In the genomic region with DNA sequence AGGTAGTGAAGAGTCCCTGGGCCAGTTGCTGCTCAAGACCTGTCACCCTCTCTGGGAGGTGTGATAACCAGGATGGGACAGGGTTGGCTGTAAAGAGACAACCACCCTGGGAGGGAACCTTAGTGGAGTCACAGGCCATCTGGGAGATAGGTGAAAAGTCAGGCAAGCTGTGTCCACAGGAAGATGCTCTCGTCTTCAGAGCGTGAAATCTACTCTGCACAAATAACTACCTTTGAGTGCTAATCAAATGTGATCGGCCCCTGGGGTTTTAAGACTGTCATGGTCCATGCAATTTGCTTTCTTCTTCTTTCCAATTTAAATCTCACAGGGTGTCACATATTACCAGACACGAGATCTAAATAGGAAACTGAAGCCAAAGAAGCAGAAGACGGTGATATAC, we compare ENCODE assay signal across 24 mouse cellular contexts. TPM values are rescaled to one million over a fixed set of nuclear protein-coding genes. Genes with fewer than 3 reads are reported as not detected.
DNase-seq lines count a peak whose midpoint lies in the region; ATAC-seq lines count a peak whose summit lies in the region.
"Had no signal": no experiment of that assay in that cellular context is flagged by ENCODE, and none has a peak within 500 bp of the region (broad histone marks: within the 10 kb centered on the region; RNA-seq: fewer than 3 reads in every experiment).

No protein-coding gene starts in this region.

- H3K36me3 ChIP-seq in hindbrain, embryonic 14.5 days (replicated peaks; ENCODE audit: control insufficient read depth, insufficient read depth): no peaks in the 10 kb centered on the region
- no peaks in the 10 kb centered on the region for H3K36me3 ChIP-seq in hindbrain, embryonic 13.5 days
- no peaks in the 10 kb centered on the region for H3K36me3 ChIP-seq in midbrain, embryonic 11.5 days (ENCODE audit: control insufficient read depth, insufficient read depth, low read length)
- no peaks in the 10 kb centered on the region for H3K36me3 ChIP-seq in midbrain, embryonic 10.5 days
- no peaks in the 10 kb centered on the region for H3K36me3 ChIP-seq in splenic B cell, adult 2 months (ENCODE audit: control insufficient read depth, insufficient read depth, low read length, poor library complexity, severe bottlenecking)
- H3K36me3 ChIP-seq in forebrain, embryonic 12.5 days (replicated peaks): no peaks in the 10 kb centered on the region
- H3K36me3 ChIP-seq: embryonic facial prominence, embryonic 15.5 days; forebrain, embryonic 10.5 days; forebrain, embryonic 15.5 days; heart, embryonic 13.5 days; hindbrain, embryonic 15.5 days had no signal

- no peaks in the 10 kb centered on the region for H3K4me1 ChIP-seq in hindbrain, embryonic 14.5 days (replicated peaks; ENCODE audit: control insufficient read depth, insufficient read depth, low read length)
- 0 out of 2 replicates have a peak, but pooled peaks cover 4% of the 10 kb centered on the region for H3K4me1 ChIP-seq in hindbrain, embryonic 13.5 days (replicated peaks)
- no peaks in the 10 kb centered on the region for H3K4me1 ChIP-seq in midbrain, embryonic 11.5 days (ENCODE audit: control insufficient read depth, insufficient read depth, low read length)
- H3K4me1 ChIP-seq in midbrain, embryonic 10.5 days: 0 out of 2 replicates have a peak, but pooled peaks cover 6% of the 10 kb centered on the region
- H3K4me1 ChIP-seq in forebrain, embryonic 12.5 days: no peaks in the 10 kb centered on the region
- H3K4me1 ChIP-seq: embryonic facial prominence, embryonic 15.5 days; forebrain, embryonic 15.5 days; hindbrain, embryonic 15.5 days had no signal

- no peak overlapping the region for H3K27ac ChIP-seq in hindbrain, embryonic 14.5 days
- H3K27ac ChIP-seq in hindbrain, embryonic 13.5 days: no peak overlapping the region
- no peak overlapping the region for H3K27ac ChIP-seq in midbrain, embryonic 11.5 days (ENCODE audit: low read depth, low read length)
- no peak overlapping the region for H3K27ac ChIP-seq in midbrain, embryonic 10.5 days (replicated peaks)
- no peak overlapping the region for H3K27ac ChIP-seq in forebrain, embryonic 12.5 days
- H3K27ac ChIP-seq: embryonic facial prominence, embryonic 15.5 days; forebrain, embryonic 10.5 days; forebrain, embryonic 15.5 days; heart, embryonic 13.5 days; hindbrain, embryonic 15.5 days had no signal

- 54% methylated on average over 5 of the region's 5 CpGs for WGBS in hindbrain, embryonic 14.5 days
- 58% methylated on average over 5 of the region's 5 CpGs for WGBS in hindbrain, embryonic 13.5 days
- WGBS in midbrain, embryonic 11.5 days: 56% methylated on average over 5 of the region's 5 CpGs
- WGBS in midbrain, embryonic 10.5 days: 69% methylated on average over 5 of the region's 5 CpGs
- WGBS in forebrain, embryonic 12.5 days: 70% methylated on average over 5 of the region's 5 CpGs

- no peak for ATAC-seq in hindbrain, embryonic 14.5 days (ENCODE audit: low FRiP score)
- no peak for ATAC-seq in hindbrain, embryonic 13.5 days (ENCODE audit: low FRiP score)
- ATAC-seq in midbrain, embryonic 11.5 days (ENCODE audit: low FRiP score): no peak
- ATAC-seq in forebrain, embryonic 12.5 days (ENCODE audit: low FRiP score): no peak
- ATAC-seq: forebrain, embryonic 15.5 days had no signal

- no peak overlapping the region for H3K9ac ChIP-seq in hindbrain, embryonic 14.5 days
- no peak overlapping the region for H3K9ac ChIP-seq in hindbrain, embryonic 13.5 days
- no peak overlapping the region for H3K9ac ChIP-seq in midbrain, embryonic 11.5 days (ENCODE audit: low read length)
- H3K9ac ChIP-seq in forebrain, embryonic 12.5 days: no peak overlapping the region
- H3K9ac ChIP-seq: embryonic facial prominence, embryonic 15.5 days; forebrain, embryonic 15.5 days; heart, embryonic 13.5 days; hindbrain, embryonic 15.5 days had no signal

- no peak overlapping the region for H3K4me3 ChIP-seq in hindbrain, embryonic 14.5 days (replicated peaks; ENCODE audit: low read length)
- H3K4me3 ChIP-seq in hindbrain, embryonic 13.5 days: no peak overlapping the region
- no peak overlapping the region for H3K4me3 ChIP-seq in midbrain, embryonic 11.5 days (ENCODE audit: low read depth, low read length)
- no peak overlapping the region for H3K4me3 ChIP-seq in midbrain, embryonic 10.5 days
- no peak overlapping the region for H3K4me3 ChIP-seq in forebrain, embryonic 12.5 days (replicated peaks)
- H3K4me3 ChIP-seq: embryonic facial prominence, embryonic 15.5 days; erythroblast, embryonic 14.5 days; forebrain, embryonic 10.5 days; forebrain, embryonic 15.5 days; heart, embryonic 13.5 days; hindbrain, embryonic 15.5 days had no signal

- peak; percentile 27 for DNase-seq in hindbrain, embryonic 14.5 days (ENCODE audit: low spot score)
- DNase-seq in midbrain, embryonic 11.5 days (ENCODE audit: low spot score, missing footprints): peak; percentile 73
- DNase-seq in midbrain, embryonic 10.5 days (ENCODE audit: low spot score): no peak
- DNase-seq in spleen, postnatal 36 days (ENCODE audit: low spot score in 2 of 2): peak; percentile 35 to 41
- DNase-seq in spleen, adult 12 weeks (ENCODE audit: low spot score): no peak
- peak; percentile 50 for DNase-seq in splenic B cell, adult 2 months (ENCODE audit: low read depth, low spot score)
- DNase-seq: adrenal gland, postnatal 10 days; cerebellum, adult 8-10 months; cerebellum, postnatal 14 days; embryo, embryonic 11 days; gastrocnemius, postnatal 36 days; heart, adult 11 months; heart, postnatal 36 days had no signal

- no peak overlapping the region for H3K4me2 ChIP-seq in hindbrain, embryonic 14.5 days (replicated peaks)
- H3K4me2 ChIP-seq in hindbrain, embryonic 13.5 days: no peak overlapping the region
- H3K4me2 ChIP-seq in midbrain, embryonic 11.5 days: no peak overlapping the region
- H3K4me2 ChIP-seq in forebrain, embryonic 12.5 days: no peak overlapping the region
- H3K4me2 ChIP-seq: embryonic facial prominence, embryonic 15.5 days; forebrain, embryonic 15.5 days; heart, embryonic 13.5 days; hindbrain, embryonic 15.5 days had no signal

- H3K27me3 ChIP-seq in hindbrain, embryonic 14.5 days (ENCODE audit: control insufficient read depth, insufficient read depth, low read length): no peaks in the 10 kb centered on the region
- 0 out of 2 replicates have a peak, but pooled peaks cover 4% of the 10 kb centered on the region for H3K27me3 ChIP-seq in hindbrain, embryonic 13.5 days
- H3K27me3 ChIP-seq in midbrain, embryonic 11.5 days (ENCODE audit: control insufficient read depth, insufficient read depth, low read length): no peaks in the 10 kb centered on the region
- H3K27me3 ChIP-seq in midbrain, embryonic 10.5 days (ENCODE audit: low read depth, poor library complexity, severe bottlenecking): no peaks in the 10 kb centered on the region
- H3K27me3 ChIP-seq in splenic B cell, adult 2 months (ENCODE audit: control insufficient read depth, insufficient read depth, low read length, poor library complexity, severe bottlenecking): no peaks in the 10 kb centered on the region
- no peaks in the 10 kb centered on the region for H3K27me3 ChIP-seq in forebrain, embryonic 12.5 days
- H3K27me3 ChIP-seq: embryonic facial prominence, embryonic 15.5 days; forebrain, embryonic 15.5 days; hindbrain, embryonic 15.5 days had no signal

- H3K9me3 ChIP-seq in hindbrain, embryonic 14.5 days (ENCODE audit: control insufficient read depth, low read length): no peaks in the 10 kb centered on the region
- no peaks in the 10 kb centered on the region for H3K9me3 ChIP-seq in hindbrain, embryonic 13.5 days
- no peaks in the 10 kb centered on the region for H3K9me3 ChIP-seq in midbrain, embryonic 11.5 days (ENCODE audit: control insufficient read depth, low read length)
- no peaks in the 10 kb centered on the region for H3K9me3 ChIP-seq in midbrain, embryonic 10.5 days (replicated peaks)
- H3K9me3 ChIP-seq in forebrain, embryonic 12.5 days: no peaks in the 10 kb centered on the region
- H3K9me3 ChIP-seq: embryonic facial prominence, embryonic 15.5 days; forebrain, embryonic 10.5 days; forebrain, embryonic 15.5 days; heart, embryonic 13.5 days; hindbrain, embryonic 15.5 days had no signal

RNA-seq across cellular contexts. Expression of gene Aicda, which starts 15.5 kb away (rescaled TPM):
- polyA plus RNA-seq in hindbrain, embryonic 14.5 days (2014; fragmentation: Nextera tagmentation; extraction: Ambion mirVana): 0.52 and 1.0 TPM in 2 replicates
- polyA plus RNA-seq in hindbrain, embryonic 13.5 days (2015; fragmentation: Nextera tagmentation; extraction: Ambion mirVana): 0.71 and 1.1 TPM in 2 replicates
- not detected in 2 replicates for polyA plus RNA-seq in midbrain, embryonic 11.5 days (2014; fragmentation: Nextera tagmentation; extraction: Ambion mirVana)
- polyA plus RNA-seq in midbrain, embryonic 10.5 days (2016; fragmentation: Nextera tagmentation; extraction: Ambion mirVana): not detected in 2 replicates
- polyA plus RNA-seq in forebrain, embryonic 12.5 days (2016; fragmentation: Nextera tagmentation; extraction: Ambion mirVana): not detected in 2 replicates
- polyA plus RNA-seq: C2C12; embryonic facial prominence, embryonic 11.5 days; embryonic facial prominence, embryonic 15.5 days; erythroblast, embryonic 14.5 days; forebrain, embryonic 10.5 days; heart, embryonic 13.5 days; heart, postnatal 0 days had no signal

RNA-seq across cellular contexts. Expression of gene Apobec1, which starts 33.1 kb away (rescaled TPM):
- 1.5 and 1.9 TPM in 2 replicates for polyA plus RNA-seq in hindbrain, embryonic 14.5 days (2014; fragmentation: Nextera tagmentation; extraction: Ambion mirVana)
- polyA plus RNA-seq in hindbrain, embryonic 13.5 days (2015; fragmentation: Nextera tagmentation; extraction: Ambion mirVana): 1.5 and 2.5 TPM in 2 replicates
- polyA plus RNA-seq in midbrain, embryonic 11.5 days (2014; fragmentation: Nextera tagmentation; extraction: Ambion mirVana): 2.0 and 2.5 TPM in 2 replicates
- 1.6 and 1.7 TPM in 2 replicates for polyA plus RNA-seq in midbrain, embryonic 10.5 days (2016; fragmentation: Nextera tagmentation; extraction: Ambion mirVana)
- 1.6 and 1.9 TPM in 2 replicates for polyA plus RNA-seq in forebrain, embryonic 12.5 days (2016; fragmentation: Nextera tagmentation; extraction: Ambion mirVana)
- polyA plus RNA-seq: erythroblast, embryonic 14.5 days had no signal

RNA-seq across cellular contexts. Expression of gene Gdf3, which starts 40.8 kb away (rescaled TPM):
- not detected in 2 replicates for polyA plus RNA-seq in hindbrain, embryonic 14.5 days (2014; fragmentation: Nextera tagmentation; extraction: Ambion mirVana)
- polyA plus RNA-seq in hindbrain, embryonic 13.5 days (2015; fragmentation: Nextera tagmentation; extraction: Ambion mirVana): 0.08 TPM in 1 of 2 replicates, not detected in the other
- polyA plus RNA-seq in midbrain, embryonic 11.5 days (2014; fragmentation: Nextera tagmentation; extraction: Ambion mirVana): 0.05 TPM in 1 of 2 replicates, not detected in the other
- polyA plus RNA-seq in midbrain, embryonic 10.5 days (2016; fragmentation: Nextera tagmentation; extraction: Ambion mirVana): 0.06 and 0.09 TPM in 2 replicates
- 0.12 TPM in 1 of 2 replicates, not detected in the other for polyA plus RNA-seq in forebrain, embryonic 12.5 days (2016; fragmentation: Nextera tagmentation; extraction: Ambion mirVana)
- polyA plus RNA-seq: C2C12; embryonic facial prominence, embryonic 11.5 days; erythroblast, embryonic 14.5 days; forebrain, embryonic 15.5 days had no signal

RNA-seq across cellular contexts. Expression of gene Dppa3, which starts 57.1 kb away (rescaled TPM):
- polyA plus RNA-seq in hindbrain, embryonic 14.5 days (2014; fragmentation: Nextera tagmentation; extraction: Ambion mirVana): not detected in 2 replicates
- polyA plus RNA-seq in hindbrain, embryonic 13.5 days (2015; fragmentation: Nextera tagmentation; extraction: Ambion mirVana): not detected in 2 replicates
- not detected in 2 replicates for polyA plus RNA-seq in midbrain, embryonic 11.5 days (2014; fragmentation: Nextera tagmentation; extraction: Ambion mirVana)
- polyA plus RNA-seq in midbrain, embryonic 10.5 days (2016; fragmentation: Nextera tagmentation; extraction: Ambion mirVana): not detected in 2 replicates
- not detected in 2 replicates for polyA plus RNA-seq in forebrain, embryonic 12.5 days (2016; fragmentation: Nextera tagmentation; extraction: Ambion mirVana)
- polyA plus RNA-seq: C2C12; embryonic facial prominence, embryonic 11.5 days; embryonic facial prominence, embryonic 15.5 days; erythroblast, embryonic 14.5 days; forebrain, embryonic 10.5 days; forebrain, embryonic 15.5 days; heart, embryonic 13.5 days; hindbrain, embryonic 15.5 days had no signal

Comparison
In these comparisons a context has a peak if more than half of its experiments do, and no peak if none do; other contexts are left out.
1. DNase-seq: peak in hindbrain, embryonic 14.5 days (single experiment), midbrain, embryonic 11.5 days (single experiment), spleen, postnatal 36 days (2 of 2) and splenic B cell, adult 2 months (single experiment); none in midbrain, embryonic 10.5 days (single experiment) and spleen, adult 12 weeks (single experiment).